Mouse (Mus musculus): Measurements from ENCODE around the gene Zfp358.

Gene Zfp358

DNA sequence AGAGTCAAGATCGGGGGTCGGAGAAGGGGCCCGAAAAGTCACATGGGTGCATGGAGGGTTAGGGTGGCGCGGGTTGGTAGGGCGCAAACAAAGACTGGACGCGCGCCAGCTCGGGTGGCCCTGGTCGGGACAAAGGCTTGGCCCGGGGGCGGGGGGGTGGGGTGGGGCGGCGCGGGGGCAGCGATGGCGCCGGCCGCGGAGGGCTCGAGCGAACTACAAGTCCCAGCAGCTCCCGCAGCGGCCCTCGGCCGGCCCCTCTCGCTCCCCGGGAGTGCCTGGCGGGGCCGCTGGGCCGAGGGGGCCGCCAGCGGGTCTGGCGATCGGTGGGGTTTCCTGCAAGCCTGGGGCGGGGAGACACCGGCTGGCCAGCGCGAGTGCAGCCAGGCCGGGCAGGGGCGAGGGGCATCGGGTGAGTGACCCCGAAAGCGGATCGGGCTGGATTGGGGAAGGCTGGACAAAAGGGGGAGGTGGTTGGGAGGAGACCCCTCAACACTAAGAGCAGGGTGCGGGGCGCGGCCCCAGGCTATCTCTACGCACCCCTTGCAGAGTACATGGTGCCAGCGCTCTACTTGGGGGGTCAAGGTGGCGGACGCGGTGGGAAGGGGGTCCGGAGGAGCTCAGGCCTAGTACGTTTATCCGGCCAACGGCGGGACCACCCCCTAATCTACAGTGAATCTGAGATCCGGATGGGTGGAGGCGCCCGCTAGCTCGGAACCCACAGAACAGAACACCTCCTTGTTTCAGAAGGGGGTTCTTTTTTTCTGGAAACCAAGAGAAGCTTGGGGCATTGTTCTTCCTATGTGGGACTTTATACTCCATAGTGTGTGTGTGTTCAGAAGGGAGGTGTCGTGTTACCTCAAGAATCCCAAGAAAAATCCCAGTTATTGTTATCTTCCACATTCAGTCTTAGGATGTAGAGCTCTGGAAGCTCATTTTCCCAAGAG, at the start of gene Zfp358:
Zfp358 (plus strand) TSS at position 238 of the 944 bp plus-strand sequence.
- peak; percentile 67 for DNase-seq (ENCODE audit: low read depth, low spot score)

DNA sequence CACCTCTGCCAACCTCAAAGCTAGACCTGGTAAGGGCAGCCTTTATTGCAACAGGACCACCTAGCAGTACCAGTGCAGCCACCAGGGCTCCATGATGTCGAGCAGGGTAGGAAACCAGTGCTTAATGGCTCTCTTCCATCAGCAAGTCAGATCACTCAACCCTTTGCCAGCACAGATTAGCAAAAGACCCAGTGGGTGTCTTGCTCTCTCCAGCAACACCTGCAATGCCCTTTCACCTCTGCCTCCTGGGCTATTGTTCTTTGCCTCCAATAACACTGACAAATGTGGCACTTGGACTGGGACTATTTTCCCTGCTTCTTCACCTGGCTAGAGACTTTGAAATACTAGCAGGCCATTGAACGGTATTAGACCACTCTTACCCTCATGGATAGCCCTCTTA, 43.7 kb upstream of the Zfp358 start:
- DNase-seq (ENCODE audit: low read depth, low spot score): no peak

DNA sequence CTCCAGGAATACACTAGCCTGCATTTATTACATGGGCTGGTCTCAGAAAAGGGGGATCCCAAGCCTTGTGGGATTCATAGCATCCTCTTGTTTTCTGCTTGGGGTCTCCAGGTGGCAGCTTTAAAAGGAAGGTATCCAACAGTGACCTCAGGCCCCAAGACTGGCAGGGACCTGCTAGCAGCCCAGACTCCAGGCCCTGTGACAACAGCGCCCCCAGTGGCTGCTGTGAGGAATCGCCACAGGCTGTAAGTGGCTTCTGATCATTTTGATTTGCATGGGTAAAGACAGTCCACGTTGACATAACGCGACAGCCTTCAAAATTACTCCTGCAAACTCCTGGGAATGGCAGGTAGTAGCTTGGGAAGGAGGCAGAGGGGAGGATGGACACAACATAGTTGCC, 42.3 kb upstream of the Zfp358 start:
- peak; percentile 32 for DNase-seq (ENCODE audit: low read depth, low spot score)

DNA sequence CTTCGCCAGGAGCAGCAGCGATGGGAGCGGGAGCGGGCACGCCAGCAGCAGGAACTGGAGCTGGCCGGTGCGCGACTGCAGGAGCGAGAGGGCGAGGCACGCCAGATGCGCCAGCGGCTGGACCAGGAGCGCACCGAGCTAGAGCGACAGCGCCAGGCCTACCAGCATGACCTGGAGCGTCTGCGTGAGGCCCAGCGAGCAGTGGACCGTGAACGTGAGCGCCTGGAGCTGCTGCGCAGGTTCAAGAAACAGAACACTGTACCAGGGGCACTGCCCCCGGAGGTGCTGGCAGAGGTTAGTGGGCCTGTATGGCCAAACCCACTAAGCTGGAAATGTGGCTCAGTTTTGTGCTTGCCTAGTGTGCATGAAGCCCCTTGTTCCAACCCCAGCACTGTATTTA, 40.9 kb upstream of the Zfp358 start:
- DNase-seq (ENCODE audit: low read depth, low spot score): no peak

DNA sequence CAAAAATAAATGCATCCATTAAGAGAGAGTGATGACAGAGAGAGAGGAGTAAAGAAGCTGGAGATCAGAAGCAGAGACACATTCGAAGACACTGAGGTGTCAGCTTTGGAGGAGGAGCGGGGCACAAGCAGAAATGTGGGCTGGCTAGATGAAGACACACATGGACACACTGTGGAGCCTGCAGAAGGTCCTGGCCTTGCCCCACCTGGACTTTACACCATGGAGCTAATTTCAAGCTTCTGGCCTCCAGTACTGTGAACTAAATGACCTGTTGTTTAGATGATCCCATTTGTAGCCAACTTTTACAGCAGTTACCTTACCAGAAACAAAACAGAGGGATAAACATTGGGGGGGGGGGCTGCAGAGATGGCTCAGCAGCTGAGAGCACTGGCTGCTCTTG, 29.7 kb upstream of the Zfp358 start:
- DNase-seq (ENCODE audit: low read depth, low spot score): no peak

DNA sequence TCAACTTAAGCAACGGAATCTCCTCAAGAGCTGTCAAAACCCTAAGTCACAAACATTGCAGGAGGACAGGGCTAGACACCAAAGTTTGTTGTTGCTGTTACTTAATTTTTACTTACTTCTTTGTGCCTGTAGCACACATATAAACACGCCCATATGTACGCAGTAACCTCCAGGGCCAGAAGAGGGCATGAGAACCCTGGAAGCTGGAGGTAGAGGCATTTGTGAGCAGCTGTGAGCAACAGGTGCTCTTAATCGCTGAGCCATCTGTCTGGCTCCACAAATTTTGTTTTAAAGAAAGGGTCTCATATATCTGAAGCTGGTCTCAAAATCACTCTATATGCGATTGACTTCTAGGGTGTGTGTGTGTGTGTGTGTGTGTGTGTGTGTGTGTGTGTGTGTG, 28.6 kb upstream of the Zfp358 start:
- DNase-seq (ENCODE audit: low read depth, low spot score): no peak

DNA sequence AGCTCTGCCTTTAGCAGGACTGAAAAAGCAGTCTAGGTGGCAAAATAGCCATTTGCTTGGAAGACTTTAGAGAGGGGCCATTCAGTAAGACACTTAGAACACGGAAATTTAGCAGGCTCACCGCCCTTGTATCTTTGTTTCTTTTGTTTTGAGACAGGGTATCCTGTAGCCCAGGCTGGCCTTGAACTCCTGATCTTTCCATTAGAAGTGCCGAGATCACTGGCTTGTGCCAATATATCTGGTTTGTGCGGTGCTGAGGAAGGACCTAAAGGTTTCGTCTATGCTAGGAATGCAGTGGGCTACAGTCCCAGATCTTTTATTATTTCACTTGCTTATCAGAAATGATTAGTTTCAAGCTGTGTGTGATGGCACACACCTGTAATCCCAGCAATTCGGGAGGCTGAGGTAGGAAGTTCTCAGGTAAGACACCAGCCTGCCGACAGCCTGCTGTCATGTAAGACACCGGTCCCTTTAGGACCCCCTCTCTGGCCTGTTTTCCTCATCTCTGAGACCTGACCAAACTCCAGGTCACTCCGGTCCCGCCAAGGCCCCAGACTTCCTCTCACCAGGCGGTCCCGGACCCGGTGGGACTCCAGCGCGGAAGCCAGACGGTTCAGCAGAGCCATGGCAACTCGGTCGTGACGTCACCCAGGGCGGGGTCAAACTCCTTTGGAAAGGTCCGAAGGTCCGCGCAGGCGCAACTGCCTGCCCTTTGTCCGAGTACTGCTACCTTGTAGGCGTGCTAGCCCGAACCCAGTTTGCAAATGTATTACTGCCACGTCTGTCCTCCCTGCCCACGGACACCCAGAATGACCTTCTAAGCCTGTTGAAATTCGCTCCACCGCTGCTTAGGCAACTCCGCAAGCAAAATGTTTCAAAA, 25.7 kb upstream of the Zfp358 start, which contains the start of gene Pex11g:
Pex11g (minus strand) TSS at position 675 of the 880 bp plus-strand sequence.
- peak; percentile 94 for DNase-seq (ENCODE audit: low read depth, low spot score)

DNA sequence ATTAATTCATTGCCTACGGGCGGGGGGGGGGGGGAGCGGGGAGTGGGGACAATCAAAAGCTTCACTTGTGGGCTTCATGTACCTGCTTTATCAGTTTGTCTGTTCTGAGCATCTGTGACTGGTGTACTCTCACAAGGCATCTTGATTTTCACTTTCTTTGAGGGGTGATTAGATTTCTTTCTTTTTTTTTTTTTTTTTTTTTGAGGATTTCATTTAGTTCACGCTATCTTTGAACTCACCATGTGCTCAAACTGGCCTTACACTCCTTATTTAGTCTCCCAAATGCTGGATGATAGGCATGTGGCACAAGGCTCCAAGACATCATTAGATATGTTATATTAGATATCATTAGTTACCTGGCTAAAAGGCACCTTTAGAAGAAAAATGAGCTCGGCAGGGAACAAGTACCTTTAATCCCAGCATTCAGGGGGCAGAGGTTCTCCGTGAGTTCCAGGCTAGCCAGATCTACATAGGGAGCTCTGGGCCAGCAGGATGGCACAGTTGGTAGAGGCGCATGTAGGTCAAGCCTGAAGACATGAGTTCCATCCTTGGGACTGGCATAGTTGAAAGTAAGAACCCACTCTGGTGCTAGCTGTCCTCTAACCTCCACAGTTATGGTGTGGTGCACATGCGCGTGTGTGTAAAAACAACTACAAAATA, 24.9 kb upstream of the Zfp358 start:
- no peak for DNase-seq (ENCODE audit: low read depth, low spot score)

DNA sequence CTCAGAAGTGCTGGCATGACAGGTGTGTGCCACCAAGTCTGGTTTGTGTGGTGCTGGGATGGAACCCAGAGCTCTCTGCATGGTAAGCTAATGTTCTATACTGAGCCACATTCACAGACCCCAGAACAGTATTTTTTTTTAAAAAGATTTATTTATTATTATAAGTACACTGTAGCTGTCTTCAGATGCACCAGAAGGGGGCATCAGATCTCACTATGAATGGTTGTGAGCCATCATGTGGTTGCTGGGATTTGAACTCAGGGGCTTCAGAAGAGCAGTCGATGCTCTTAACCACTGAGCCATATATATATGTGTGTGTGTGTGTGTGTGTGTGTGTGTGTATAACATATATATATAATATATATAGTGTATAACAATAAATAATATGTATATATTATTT, 24.1 kb upstream of the Zfp358 start:
- DNase-seq (ENCODE audit: low read depth, low spot score): no peak

DNA sequence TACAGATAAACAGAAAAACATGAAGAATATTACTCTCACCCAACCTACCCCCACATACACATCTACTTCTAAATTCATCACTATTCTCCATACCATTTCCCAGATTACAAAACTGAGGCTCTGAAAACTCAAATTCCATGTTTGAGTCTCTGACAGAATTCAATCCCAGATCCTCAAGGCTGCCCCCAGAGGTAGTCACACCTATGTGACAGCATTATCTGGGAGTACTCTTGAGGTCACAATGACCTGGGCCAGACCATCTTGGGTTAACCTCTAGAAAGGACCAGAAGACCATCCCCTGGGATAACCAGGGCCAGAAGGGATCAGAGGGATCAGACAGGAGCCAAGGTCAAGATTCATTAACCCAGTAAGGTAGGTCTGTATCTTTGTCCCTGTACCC, 22.4 kb upstream of the Zfp358 start, which contains the start of gene Tex45:
Tex45 (plus strand) TSS at position 301 of the 400 bp plus-strand sequence.
- no peak for DNase-seq (ENCODE audit: low read depth, low spot score)

DNA sequence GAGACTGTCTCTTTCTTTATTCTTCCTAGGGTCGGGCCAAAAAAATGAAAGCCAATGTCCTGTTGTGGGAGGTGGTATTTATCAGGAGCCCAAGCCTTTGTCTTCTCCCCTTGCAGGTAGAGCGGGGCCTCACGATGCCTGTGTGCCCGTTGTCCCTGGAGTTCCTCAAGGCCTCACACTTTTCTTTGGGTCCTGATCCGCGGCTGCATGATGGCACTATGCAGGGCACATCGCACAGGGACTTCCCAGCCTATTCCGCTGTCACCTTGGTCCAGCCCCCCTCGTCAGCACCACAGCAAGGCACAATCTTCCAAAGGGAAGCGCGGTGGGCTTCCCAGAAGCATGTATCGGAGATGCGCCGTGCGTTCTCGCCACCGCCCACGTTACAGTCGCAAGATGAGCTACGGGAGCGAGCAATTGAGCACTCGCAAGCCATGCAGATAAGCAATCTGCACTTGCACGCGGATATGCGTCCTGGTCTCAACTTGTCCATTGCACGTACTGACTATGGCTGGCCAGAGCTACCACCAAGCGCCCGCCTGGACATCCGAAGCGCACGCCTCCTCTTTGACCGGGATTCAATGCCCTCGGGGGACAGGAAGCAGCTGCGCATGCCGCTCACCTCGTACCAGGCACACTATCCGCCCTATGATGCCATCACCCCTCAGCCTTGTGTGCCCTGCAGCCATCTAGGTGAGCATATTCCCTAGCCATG, 17.1 kb upstream of the Zfp358 start:
- DNase-seq (ENCODE audit: low read depth, low spot score): no peak

DNA sequence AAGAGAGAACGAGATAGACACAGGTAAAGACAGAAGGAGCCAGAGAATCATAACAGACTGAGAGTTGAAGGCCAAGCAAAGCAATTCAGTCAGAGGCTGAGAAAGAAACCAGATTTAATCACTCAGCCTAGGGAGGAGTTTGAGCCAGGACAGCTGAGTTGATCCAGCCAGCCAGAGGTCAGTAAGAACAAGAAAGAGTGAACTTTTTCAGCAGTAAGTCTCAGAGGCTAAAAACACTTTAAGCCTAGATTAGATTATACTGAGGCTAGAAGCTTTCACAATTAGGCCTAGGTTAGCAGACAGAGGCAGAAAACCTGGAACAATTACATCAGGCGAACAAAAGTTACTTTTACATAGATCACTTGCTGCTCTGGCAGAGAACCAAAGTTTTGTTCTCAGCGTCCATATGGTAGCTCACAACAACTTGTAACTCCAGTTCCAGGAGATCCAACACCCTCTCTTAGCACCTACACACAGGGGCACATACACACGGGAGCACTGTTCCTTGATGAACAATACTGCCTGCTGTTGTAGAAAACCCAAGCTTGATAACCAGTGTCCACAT, 12.6 kb upstream of the Zfp358 start:
- no peak for DNase-seq (ENCODE audit: low read depth, low spot score)

DNA sequence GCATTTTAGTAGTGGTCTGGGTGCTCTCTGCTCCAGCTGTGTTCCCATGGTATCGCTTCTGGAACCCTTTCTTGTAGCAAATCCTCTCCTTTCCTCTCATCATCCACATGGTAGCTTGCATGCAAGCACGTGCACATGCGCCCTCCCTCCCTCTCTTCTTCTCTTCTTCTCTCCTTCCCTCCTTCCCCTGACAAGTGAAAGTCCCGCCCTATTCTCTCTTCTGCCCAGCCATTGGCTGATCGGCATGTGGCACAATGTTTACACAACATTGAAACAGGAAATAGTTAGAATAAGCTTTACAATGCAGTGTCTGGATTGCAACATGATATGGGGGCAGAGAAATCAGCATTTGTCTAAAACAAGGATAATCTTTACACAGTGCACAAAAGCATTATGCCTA, 11.3 kb upstream of the Zfp358 start:
- no peak for DNase-seq (ENCODE audit: low read depth, low spot score)

DNA sequence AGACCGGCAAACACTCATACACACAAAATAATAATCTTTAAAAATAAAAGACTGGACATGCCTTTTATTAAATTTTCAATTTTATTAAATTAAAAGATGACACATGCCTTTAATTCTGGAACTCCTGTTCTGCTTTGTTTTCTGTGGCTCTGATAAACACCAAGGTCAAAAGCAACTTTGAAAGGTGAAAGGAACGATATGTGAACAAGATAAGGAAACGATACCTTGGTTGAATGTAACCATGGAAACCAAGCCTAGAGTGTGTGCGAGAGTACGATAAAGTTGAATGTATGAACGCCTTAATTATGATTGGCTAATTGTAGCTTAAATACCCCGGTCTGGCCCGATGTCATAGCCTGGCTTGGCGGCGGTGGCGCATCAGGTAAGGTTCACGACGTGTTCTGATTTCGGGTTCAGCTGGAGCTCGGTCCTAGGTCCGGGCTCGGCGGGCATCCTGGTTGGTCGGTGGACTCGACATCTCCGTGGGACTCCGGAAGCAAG, 10.6 kb upstream of the Zfp358 start:
- no peak for DNase-seq (ENCODE audit: low read depth, low spot score)

DNA sequence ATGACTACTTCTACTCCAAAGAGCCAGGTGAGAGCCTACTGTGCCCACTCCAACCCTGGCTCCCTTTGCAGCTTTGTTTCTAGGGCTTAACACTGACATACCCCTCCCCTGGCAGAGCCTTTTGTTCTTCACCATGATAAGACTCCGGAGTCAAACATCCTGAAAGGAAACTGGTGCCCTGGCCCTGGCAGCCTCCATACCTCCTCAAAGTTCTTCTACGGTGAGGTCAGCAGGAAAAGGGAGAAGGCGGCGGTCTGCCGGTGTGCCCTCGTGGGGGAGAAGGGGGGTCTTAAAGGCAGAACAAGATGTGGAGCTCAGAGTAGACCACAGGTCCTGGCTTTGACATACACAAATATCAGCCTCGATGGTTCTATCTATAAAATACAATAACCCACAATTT, 9.4 kb upstream of the Zfp358 start:
- DNase-seq (ENCODE audit: low read depth, low spot score): no peak

DNA sequence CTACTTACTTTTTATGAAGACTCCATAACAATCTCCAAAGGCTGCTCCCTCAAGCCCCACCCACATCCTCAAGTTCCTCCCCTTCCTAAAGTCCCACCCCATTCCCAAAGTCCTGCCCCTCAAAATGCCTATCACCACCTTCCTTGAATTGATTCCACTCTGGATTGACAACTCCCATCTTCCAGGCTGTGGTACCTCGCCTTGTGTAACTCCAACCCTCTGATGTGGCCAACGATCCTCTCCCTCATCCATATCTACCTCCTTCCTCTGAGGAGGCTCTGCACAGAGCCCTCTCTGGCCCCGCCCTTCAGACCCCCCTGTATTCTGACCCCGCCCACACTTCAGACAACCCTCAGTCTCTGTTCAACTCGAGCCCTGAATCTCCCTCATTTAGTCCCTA, 7.7 kb upstream of the Zfp358 start:
- no peak for DNase-seq (ENCODE audit: low read depth, low spot score)

DNA sequence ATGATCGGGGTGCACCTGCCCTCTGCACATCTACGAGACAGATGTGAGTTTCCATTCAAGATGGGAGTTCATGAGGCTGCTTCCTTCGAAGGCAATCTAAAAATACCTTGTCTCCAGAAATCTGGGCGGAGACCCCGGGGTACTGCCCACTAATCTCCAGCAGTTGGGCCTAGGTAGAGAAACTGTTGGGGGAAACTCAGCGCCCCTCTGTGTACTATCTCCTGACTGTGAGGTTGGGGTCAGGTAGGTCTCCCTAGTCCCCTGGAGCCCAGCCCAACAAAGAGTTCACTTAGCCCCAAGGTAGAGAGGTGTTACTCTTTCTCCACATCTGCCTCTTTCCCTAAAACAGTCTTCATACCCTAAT, 889 bp downstream of the Zfp358 start:
- DNase-seq (ENCODE audit: low read depth, low spot score): no peak

DNA sequence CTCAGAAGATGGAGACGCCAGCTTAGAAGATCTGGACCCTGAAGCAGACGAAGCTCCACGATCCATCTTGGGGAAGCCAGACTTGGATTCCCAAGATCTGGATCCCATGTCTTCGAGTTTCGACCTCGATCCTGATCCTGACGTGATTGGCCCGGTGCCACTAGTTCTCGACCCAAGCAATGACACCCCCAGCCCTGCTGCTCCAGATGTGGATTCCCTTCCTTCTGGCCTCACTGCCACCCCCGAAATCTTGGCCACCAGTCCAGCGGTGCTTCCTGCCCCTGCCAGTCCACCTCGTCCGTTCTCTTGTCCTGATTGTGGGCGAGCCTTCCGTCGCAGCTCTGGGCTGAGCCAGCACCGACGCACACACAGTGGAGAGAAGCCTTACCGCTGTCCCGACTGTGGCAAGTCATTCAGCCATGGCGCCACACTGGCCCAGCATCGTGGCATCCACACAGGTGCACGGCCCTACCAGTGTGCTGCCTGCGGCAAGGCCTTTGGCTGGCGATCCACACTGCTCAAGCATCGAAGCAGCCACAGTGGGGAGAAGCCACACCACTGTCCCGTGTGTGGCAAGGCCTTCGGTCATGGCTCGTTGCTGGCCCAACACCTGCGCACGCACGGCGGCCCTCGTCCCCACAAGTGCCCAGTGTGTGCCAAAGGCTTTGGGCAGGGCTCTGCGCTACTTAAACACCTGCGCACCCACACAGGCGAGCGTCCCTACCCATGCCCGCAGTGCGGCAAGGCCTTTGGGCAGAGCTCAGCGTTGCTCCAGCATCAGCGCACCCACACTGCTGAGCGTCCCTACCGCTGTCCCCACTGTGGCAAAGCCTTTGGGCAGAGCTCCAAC, 2.9 kb downstream of the Zfp358 start:
- DNase-seq (ENCODE audit: low read depth, low spot score): no peak

DNA sequence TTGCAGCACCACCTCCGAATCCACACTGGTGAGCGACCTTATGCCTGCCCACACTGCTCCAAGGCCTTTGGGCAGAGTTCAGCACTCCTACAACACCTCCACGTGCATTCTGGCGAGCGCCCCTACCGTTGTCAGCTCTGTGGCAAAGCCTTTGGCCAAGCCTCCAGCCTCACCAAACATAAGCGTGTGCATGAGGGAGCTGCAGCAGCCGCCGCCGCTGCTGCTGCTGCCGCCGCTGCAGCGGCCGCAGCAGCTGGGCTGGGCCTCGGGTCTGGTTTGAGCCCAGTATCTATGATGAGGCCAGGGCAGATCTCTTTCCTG, 3.5 kb downstream of the Zfp358 start:
- no peak for DNase-seq (ENCODE audit: low read depth, low spot score)

DNA sequence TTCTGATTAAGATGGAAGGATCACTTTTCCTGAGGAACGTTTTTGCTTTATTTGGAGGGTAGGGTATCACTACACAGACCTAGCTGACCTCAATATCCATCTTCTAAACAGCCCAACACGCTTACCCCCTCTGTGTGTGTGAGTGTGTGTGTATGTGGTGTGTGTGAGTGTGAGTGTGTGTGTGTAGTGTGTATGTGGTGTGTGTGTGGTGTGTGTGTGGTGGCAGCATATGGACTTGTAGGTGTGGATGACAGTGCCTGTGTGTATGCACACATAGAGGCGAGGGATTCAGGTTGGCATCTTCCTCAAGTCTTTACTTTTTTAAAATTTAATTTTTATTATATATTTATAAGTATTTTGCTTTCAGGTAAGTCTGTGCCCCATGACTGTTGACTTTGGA, 5.6 kb downstream of the Zfp358 start:
- DNase-seq (ENCODE audit: low read depth, low spot score): no peak
